Mouse (Mus musculus) intestine, postnatal 0 days (tissue): ENCODE measurements around the gene B4gat1. TPM values are rescaled to one million over a fixed set of nuclear protein-coding genes. Genes with fewer than 3 reads are reported as not detected.

Experiments
- ATAC-seq: fragments of 200-750 bp; cut with Nextera tagmentation; 2 replicates; pipeline ENCODE4 v1.8.0; 2017; ENCODE audit warnings: mild to moderate bottlenecking, moderate TSS enrichment, moderate library complexity
- H3K27ac ChIP-seq: fragments of 300-500 bp; sonication (generic); 2 replicates; pipeline ENCODE4 v1.5.1; 2014; ENCODE audit warnings: mild to moderate bottlenecking, low read depth, low read length, moderate library complexity
- H3K27me3 ChIP-seq: fragments of 300-500 bp; sonication (generic); replicated peaks from 2 replicates; pipeline ENCODE4 v1.6.1; 2014; ENCODE audit warnings: low read length, mixed read lengths; ENCODE audit not compliant: control insufficient read depth, insufficient read depth
- H3K36me3 ChIP-seq: fragments of 300-500 bp; sonication (generic); 2 replicates; pipeline ENCODE4 v1.6.1; 2014; ENCODE audit warnings: mild to moderate bottlenecking, moderate library complexity; ENCODE audit not compliant: control insufficient read depth, insufficient read depth
- H3K4me1 ChIP-seq: fragments of 300-500 bp; sonication (generic); replicated peaks from 2 replicates; pipeline ENCODE4 v1.6.1; 2014; ENCODE audit warnings: antibody characterized with exemption, low read length, mixed read lengths; ENCODE audit not compliant: control insufficient read depth, insufficient read depth
- H3K4me2 ChIP-seq: fragments of 300-500 bp; sonication (generic); replicated peaks from 2 replicates; pipeline ENCODE4 v1.6.1; 2014; ENCODE audit warnings: low read depth, mild to moderate bottlenecking, moderate library complexity
- H3K4me3 ChIP-seq: fragments of 300-500 bp; sonication (generic); 2 replicates; pipeline ENCODE4 v1.5.1; 2014; ENCODE audit warnings: low read depth, low read length
- H3K9ac ChIP-seq: fragments of 300-500 bp; sonication (generic); 2 replicates; pipeline ENCODE4 v1.6.1; 2014; ENCODE audit warnings: mild to moderate bottlenecking, low read depth, low read length
- H3K9me3 ChIP-seq: fragments of 300-500 bp; sonication (generic); 2 replicates; pipeline ENCODE4 v1.6.1; 2016; ENCODE audit warnings: mixed run types; ENCODE audit not compliant: control insufficient read depth
- CTCF ChIP-seq: sonication (generic); IDR thresholded peaks from 2 replicates; pipeline ENCODE4 v1.5.1; 2016; ENCODE audit warnings: low read depth, mild to moderate bottlenecking, control low read depth, antibody characterized with exemption, moderate library complexity
- WGBS: fragments of 180-500 bp; shearing (Covaris S2); extraction: QIAGEN DNeasy Blood & Tissue Kit; methylation state at CpG from one replicate; pipeline ENCODE4 v1.1.7; 2014; 5-methylcytosine and 5-hydroxymethylcytosine counted together
- polyA plus RNA-seq: library from polyadenylated mRNA; unstranded; fragments of >200 nt; fragmentation: Nextera tagmentation; extraction: Ambion mirVana; gene quantifications from 2 replicates; pipeline ENCODE4 v1.2.1, GENCODE M21; 2015

The B4gat1 gene
- polyA plus RNA-seq, 1 experiment from 2014 or later = 17.9 TPM

DNA sequence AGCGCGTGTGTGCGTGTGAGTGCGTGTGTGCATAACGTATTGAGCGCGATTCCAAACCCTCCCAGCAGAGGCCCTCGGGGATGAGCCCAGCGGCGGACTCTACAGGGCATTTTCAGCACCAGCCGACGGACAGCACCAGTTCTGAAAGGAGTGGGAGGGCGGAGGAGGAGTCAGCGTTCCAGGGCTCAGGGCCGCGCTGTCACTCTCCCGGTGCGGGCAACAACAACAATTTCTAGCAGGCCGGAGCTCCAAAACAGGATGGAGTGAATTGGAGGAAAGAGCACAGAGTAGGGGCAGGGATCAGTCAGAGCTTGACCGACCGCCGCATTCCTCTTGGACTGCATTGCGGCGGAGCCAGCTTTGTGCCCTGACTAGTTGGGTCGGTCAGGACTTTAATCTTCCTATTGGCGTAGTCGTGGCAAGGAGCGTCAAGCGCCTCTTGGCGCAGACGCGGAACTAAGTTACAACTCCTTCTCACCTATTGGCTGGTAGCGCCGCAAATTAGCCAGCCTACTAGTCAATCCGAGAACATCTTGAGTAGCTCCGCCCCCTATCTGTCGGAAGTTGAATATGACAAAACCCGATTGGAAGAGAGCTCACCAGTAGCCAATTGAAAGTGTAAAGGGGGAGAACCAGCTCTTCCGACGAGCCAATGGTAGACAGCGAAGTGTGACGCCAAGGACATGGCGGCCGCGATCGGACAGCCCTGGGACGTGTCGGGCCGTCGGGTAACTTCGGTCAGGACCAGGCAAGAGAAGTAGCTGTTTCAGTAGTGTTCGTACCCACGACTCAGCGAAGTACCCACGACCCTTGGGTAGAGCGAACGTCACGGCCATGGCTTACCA, 49.5 kb downstream of the B4gat1 start, which contains the start of gene Yif1a:
Gene Yif1a, plus strand, starts transcription at position 655 of the 845 bp plus-strand sequence.
- Histone ChIP-seq H3K4me2 (peak within 1 kb of the TSS; percentile 81), H3K4me1 (peaks cover 8% of the 10 kb centered on the region; the same call in 1 of the 2 replicates), H3K9ac (peak within 1 kb of the TSS; percentile 78), H3K27ac (peak within 1 kb of the TSS; percentile 95), H3K9me3 (no peaks in the 10 kb centered on the region), H3K36me3 (peaks cover 33% of the 10 kb centered on the region), H3K4me3 (peak within 1 kb of the TSS; percentile 91), H3K27me3 (peaks cover 29% of the 10 kb centered on the region)
- under 1% methylated on average over 58 of the region's 58 CpGs for WGBS
- peak; percentile 90 for ATAC-seq
- peak; percentile 87 for TF ChIP-seq CTCF

DNA sequence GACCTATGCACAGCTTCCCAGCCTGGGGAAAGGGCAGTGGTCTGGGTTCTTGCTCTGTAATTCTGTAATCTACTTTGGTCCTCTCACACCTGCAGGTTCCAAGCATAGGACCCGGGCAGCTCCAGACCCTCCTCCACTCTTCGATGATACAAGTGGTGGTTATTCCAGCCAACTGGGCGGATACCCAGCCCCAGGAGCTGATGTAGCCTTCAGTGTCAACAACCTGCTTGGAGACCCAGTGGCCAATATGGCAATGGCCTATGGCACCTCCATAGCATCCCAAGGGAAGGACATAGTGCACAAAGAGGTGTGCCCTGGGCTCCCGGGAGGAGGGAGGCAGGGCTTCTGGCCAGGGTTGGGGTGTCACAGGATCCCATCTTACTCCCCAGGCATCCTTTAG, 50.7 kb downstream of the B4gat1 start:
- Histone ChIP-seq H3K36me3 (peaks cover 39% of the 10 kb centered on the region), H3K9ac (peak overlapping the region; percentile 78), H3K9me3 (no peaks in the 10 kb centered on the region), H3K27me3 (peaks cover 21% of the 10 kb centered on the region), H3K4me3 (peak overlapping the region; percentile 91), H3K4me2 (peak overlapping the region; percentile 81), H3K4me1 (peaks cover 8% of the 10 kb centered on the region; the same call in 1 of the 2 replicates), H3K27ac (peak overlapping the region; percentile 95; the same call in 1 of the 2 replicates)
- no peak for ATAC-seq
- TF ChIP-seq CTCF = no peak
- WGBS = 87% methylated on average over 4 of the region's 4 CpGs

Other genes with a start within 250 kb of the B4gat1 start
- 20.3 and 21.6 TPM in 2 replicates for gene Rbm4, start 244.9 kb upstream of the B4gat1 start, polyA plus RNA-seq
- gene Gm21992, start 227.2 kb upstream of the B4gat1 start, polyA plus RNA-seq = 18.4 and 19.5 TPM in 2 replicates
- 21.1 and 21.8 TPM in 2 replicates for gene Rbm14, start 227.2 kb upstream of the B4gat1 start, polyA plus RNA-seq
- gene Ccs, start 199.5 kb upstream of the B4gat1 start, polyA plus RNA-seq = 44.9 and 46.3 TPM in 2 replicates
- not detected in 2 replicates for gene Ccdc87, start 199.5 kb upstream of the B4gat1 start, polyA plus RNA-seq
- 15.6 and 16.4 TPM in 2 replicates for gene Ctsf, start 183.7 kb upstream of the B4gat1 start, polyA plus RNA-seq
- gene Actn3, start 160.9 kb upstream of the B4gat1 start, polyA plus RNA-seq = 0.47 and 0.56 TPM in 2 replicates
- 7.6 and 9.1 TPM in 2 replicates for gene Zdhhc24, start 160.2 kb upstream of the B4gat1 start, polyA plus RNA-seq
- 0.60 and 0.98 TPM in 2 replicates for gene Bbs1, start 132.2 kb upstream of the B4gat1 start, polyA plus RNA-seq
- gene Dpp3, start 110.5 kb upstream of the B4gat1 start, polyA plus RNA-seq = 59.2 and 60.0 TPM in 2 replicates
- 0.46 and 0.89 TPM in 2 replicates for gene Peli3, start 95.7 kb upstream of the B4gat1 start, polyA plus RNA-seq
- 73.7 and 78.1 TPM in 2 replicates for gene Mrpl11, start 76.7 kb upstream of the B4gat1 start, polyA plus RNA-seq
- gene Npas4, start 48.5 kb upstream of the B4gat1 start, polyA plus RNA-seq = 0.09 and 0.12 TPM in 2 replicates
- 1.3 and 1.8 TPM in 2 replicates for gene Slc29a2, start 15.0 kb upstream of the B4gat1 start, polyA plus RNA-seq
- gene AC124502.3, start 65 bp downstream of the B4gat1 start, polyA plus RNA-seq = 0.56 TPM in 1 of 2 replicates, not detected in the other
- 33.2 and 33.4 TPM in 2 replicates for gene Brms1, start 2.5 kb downstream of the B4gat1 start, polyA plus RNA-seq
- 0.77 and 0.78 TPM in 2 replicates for gene Rin1, start 11.7 kb downstream of the B4gat1 start, polyA plus RNA-seq
- 19.9 and 23.0 TPM in 2 replicates for gene Cd248, start 29.3 kb downstream of the B4gat1 start, polyA plus RNA-seq
- gene Tmem151a, start 46.7 kb downstream of the B4gat1 start, polyA plus RNA-seq = 4.0 TPM in 2 replicates
- 182 and 198 TPM in 2 replicates for gene Yif1a, start 49.7 kb downstream of the B4gat1 start, polyA plus RNA-seq
- gene Cnih2, start 59.7 kb downstream of the B4gat1 start, polyA plus RNA-seq = 5.6 and 5.8 TPM in 2 replicates
- 185 TPM in 2 replicates for gene Rab1b, start 68.2 kb downstream of the B4gat1 start, polyA plus RNA-seq
- 8.0 and 9.1 TPM in 2 replicates for gene Klc2, start 79.7 kb downstream of the B4gat1 start, polyA plus RNA-seq
- gene Pacs1, start 234.3 kb downstream of the B4gat1 start, polyA plus RNA-seq = 6.2 and 6.6 TPM in 2 replicates